Mouse (Mus musculus) naive thymus-derived CD4-positive, alpha-beta T cell, adult 2 months (primary cell): Measurements from ENCODE around the gene Skap2.

ENCODE experiments used
- DNase-seq: peaks from one replicate; pipeline ENCODE4 v3.0.0-alpha.2; 2011; ENCODE audit warnings: low read depth

Skap2 gene

GRCm38 (mm10) chr6:51889824-51890223 lies 122.5 kb downstream of the Skap2 start:
- no peak for DNase-seq

DNA sequence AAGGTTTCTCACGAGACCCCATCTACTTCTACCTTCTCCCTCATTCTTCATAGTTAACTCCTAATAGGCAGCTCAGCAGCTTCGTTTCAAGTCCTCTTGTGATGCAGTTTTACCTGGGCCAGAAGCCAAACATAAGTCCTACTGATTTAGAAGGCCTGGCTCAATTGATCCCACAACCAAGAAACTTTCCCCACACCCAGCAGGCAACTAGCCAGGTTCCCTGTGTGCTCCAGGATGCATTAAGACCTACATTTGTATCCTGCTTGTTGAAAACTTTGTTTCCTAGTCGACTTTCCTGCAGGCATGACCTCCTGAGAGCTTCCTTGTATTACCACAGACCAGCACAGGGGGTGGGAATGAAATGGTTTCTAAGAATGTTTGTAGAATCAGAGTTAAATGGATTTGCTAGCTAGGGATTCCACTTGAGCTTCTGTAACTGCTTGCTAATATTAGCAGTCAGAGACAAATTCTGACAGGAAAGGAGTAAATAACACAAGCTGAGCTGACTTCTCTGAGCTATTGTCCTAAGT lies 125.4 kb downstream of the Skap2 start:
- no peak for DNase-seq

- no peak for DNase-seq
These were observed 129.5 kb downstream of the Skap2 start for GRCm38 (mm10) chr6:51882880-51883274.

- DNase-seq: no peak
These were observed 130.0 kb downstream of the Skap2 start for GRCm38 (mm10) chr6:51882266-51882879.

DNA sequence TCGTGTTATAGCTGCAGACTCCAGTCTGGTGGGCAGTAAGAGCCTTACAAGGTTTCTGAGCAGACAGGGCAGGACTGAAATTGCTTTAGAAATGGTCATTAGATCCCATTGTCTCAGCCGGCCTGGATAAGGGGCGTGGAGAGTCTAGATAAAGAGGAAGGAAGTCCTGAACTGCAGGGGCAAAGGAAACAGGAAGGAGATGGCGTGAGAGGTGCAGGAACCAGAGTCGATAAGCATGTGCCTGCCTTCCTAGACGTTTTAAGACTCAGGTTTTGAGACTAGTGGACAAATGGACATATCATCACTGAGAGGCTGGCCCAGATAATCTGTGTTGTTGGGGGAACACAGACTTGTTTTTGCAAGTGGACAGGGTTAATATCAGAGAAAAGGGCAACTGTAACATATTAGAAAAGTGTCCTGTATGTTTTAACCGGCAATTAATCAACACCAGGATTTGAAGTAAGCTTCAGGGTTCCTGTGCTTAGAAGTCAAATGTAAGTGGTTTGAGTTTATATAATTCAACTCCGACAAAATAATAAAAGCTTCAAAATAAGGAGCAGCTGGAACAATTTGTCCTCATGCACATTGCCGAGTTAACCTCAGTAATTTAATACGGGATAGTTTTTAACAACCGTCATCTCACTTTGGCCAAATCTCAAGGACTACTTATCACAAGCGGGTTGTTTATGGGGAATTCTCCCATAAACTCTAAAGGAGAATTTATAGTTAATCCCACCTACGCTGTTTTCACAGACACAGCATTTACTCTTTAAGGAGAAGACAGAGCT lies 131.0 kb downstream of the Skap2 start:
- no peak for DNase-seq

DNA sequence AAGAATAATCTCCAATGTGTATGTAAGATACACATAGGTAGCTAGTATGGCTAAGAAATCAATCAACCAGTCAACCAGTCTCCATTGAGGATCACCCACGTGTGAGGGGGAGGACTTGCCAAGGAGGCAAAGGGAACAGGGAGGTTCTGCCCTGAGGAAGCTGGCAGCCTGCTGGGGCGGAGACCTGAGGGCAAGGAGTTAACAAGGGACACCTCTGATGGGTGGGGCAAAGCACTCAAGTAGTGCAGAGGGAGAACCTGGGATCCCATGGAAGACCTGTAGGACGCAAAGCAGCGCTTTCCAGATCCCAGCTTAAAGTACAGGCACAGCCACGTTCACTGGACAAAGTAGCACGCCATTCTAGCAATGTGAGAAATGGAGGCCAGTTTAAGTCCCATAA lies 131.6 kb downstream of the Skap2 start:
- no peak for DNase-seq

- DNase-seq: no peak
These were observed 133.8 kb downstream of the Skap2 start for GRCm38 (mm10) chr6:51878551-51878950.

GRCm38 (mm10) chr6:51876841-51877553 lies 135.4 kb downstream of the Skap2 start:
- no peak for DNase-seq

- DNase-seq: peak; percentile 15
These were observed 136.3 kb downstream of the Skap2 start for GRCm38 (mm10) chr6:51875884-51876626.

DNA sequence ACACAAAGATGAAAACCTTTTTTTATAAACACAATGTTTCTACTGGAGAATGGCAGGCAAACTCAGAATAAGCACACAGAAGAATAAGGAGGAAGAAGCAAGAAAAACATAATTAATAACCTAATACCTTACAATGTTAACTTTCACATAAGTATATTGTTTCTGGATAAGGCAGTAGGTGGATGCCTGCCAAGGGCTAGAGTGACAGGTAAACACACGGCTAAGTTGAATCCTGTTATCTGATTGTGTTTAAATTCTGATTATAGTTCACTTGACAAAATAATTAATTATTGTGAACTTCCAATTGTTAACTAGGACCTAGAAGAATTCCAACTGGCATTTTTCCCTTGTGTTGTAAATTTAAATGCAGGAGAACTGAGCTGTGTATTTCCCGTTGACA lies 138.3 kb downstream of the Skap2 start:
- no peak for DNase-seq

DNA sequence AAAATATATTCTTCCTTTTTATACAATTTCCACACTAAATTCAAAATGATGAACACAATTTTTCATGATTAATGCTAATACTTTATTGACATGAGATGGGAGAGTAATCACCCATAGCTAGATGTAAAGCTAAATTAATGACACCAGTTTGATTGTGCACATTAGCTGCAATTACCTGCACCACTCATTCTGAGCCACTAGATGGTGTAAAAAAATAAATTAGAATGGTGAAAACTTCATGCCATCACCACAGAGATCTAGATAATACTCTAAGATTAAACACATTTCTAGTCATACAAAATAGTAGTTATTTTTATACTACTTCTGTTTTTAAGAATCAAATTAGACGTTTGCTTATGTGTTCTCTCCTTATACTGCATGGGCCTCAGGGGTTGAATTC lies 141.2 kb downstream of the Skap2 start:
- peak; percentile 48 for DNase-seq

DNA sequence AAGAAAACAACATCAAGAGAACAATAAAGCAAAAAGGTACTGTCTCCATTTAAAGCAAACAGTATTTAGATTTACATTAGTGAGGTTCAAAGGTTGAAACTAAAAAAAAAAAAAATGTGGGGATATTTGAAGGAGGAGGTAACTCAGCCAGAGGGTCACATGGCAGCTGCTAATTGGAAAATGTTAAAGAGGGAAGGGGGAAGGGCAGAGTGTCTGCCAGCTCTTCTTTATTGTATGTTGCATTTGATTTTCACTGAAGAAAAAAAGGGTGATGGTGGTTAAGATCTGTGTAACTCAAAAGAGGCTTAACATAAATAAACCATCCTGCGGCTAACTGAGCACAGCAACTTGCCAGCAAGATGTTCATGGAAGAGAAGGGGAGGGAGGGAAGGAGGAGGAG lies 142.1 kb downstream of the Skap2 start:
- DNase-seq: no peak

- DNase-seq: no peak
These were observed 145.8 kb downstream of the Skap2 start for GRCm38 (mm10) chr6:51866596-51866995.

DNA sequence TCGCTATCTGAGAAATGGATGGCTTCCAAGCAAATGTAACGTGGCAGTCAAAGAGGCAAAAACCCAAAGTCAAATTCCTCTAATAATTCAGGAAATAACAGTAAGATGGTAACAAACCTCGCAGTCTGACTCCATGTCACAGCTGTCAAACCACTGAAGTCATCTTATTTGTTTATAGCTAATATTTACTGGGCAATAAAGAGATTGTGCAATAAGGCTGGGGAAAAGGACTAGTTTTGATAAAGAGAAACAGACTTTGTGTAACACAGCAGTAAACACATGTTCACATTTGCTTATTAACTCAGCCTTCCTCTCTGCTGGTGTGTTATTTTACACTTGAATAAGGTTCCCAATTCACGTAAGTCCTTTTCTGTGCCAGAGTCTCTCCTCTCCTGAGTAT lies 148.8 kb downstream of the Skap2 start:
- DNase-seq: no peak

- DNase-seq: no peak
These were observed 152.0 kb downstream of the Skap2 start for GRCm38 (mm10) chr6:51860300-51860699.

GRCm38 (mm10) chr6:51857821-51858220 lies 154.5 kb downstream of the Skap2 start:
- DNase-seq: peak; percentile 87

DNA sequence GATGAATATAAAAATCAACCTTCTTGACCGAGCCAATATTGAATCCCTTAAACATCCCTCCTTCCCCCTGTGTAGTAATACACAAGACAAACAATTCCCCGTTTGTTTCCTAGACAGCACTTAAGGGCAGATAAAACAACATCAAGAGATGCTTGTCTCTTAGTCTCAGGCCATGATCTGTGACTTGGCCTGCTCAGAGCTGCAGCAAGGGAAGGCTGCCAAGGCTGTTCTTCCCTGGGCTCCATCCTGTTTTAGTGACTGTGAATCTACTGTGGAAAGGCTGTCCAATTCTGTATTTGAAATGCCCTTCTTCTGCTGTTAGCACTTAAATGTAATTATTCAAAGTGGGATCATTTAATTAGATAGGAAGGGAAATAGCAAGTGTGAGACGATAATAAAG lies 159.1 kb downstream of the Skap2 start:
- no peak for DNase-seq

- no peak for DNase-seq
These were observed 159.7 kb downstream of the Skap2 start for GRCm38 (mm10) chr6:51852643-51853042.

- no peak for DNase-seq
These were observed 160.8 kb downstream of the Skap2 start for GRCm38 (mm10) chr6:51851544-51851943.

DNA sequence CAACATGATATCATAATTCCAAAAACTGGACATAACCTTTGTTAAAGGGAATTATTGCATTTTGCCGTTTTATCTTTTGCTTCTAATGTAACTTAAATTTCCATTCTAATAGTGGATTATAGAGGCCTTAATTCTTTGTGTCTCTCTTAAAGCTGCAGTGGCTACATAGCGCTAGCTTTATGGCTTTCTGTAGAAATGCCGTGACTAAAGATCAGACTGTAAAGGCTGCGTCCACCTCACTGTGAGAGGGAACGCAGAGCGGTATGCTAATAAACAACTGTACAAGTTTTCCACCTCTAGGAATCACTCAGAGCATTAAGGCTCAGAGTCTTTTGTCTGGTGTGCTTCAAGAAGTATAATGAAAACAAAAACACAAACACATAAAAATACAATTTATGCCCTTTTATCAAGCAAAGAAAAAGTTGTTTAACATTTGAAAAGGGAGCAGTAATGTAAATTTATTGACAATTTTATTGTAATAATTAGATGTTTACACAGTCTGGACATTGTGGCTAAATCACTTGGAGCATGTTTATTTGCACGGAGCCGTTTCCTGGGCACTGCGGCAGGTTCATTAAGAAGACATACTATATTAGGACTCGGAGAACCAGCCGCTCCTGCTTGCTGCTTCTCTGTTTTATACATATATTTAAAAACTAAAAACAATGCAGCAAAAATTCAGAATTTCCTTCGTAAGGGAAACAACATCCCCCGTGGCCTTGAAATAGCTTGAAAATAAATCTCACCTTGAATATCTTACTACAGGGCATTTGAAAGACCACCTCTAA lies 162.1 kb downstream of the Skap2 start:
- no peak for DNase-seq

DNA sequence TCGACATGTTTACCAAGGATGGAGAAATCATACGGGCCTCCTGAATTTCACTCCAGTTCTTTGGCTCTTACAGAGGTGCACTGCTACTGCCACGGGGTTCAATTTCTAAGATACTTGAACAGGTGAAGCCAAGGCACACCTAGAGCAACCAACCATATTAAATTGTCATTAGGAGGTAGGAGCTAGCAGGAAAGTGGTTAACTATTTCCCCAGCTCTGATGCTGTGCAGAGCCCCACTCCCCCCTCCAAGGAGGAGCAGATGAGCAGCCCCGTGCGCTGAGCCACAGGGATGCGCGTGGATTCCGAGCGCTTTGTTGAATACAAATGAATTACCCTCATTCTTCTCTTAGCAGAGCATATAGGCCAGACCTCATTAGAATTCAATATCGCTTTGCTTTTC lies 162.8 kb downstream of the Skap2 start:
- no peak for DNase-seq
